In genomic region chr10:56880154-56880591, GRCm38 (mm10) we compare ENCODE assay signal across 12 mouse cellular contexts.
DNase-seq lines count a peak whose midpoint lies in the region; ATAC-seq and TF ChIP-seq lines count a peak whose summit lies in the region.
"Had no signal": no experiment of that assay in that cellular context is flagged by ENCODE, and none has a peak within 500 bp of the region (broad histone marks: within the 10 kb centered on the region; RNA-seq: fewer than 3 reads in every experiment).

No protein-coding gene starts in this region.

- H3K9me3 ChIP-seq in intestine, postnatal 0 days (ENCODE audit: control insufficient read depth), result no peaks in the 10 kb centered on the region
- no peaks in the 10 kb centered on the region for H3K9me3 ChIP-seq in hindbrain, embryonic 14.5 days (ENCODE audit: control insufficient read depth, low read length)
- no peaks in the 10 kb centered on the region for H3K9me3 ChIP-seq in hindbrain, embryonic 13.5 days
- H3K9me3 ChIP-seq: lung, embryonic 15.5 days; stomach, embryonic 15.5 days had no signal

- no peaks in the 10 kb centered on the region for H3K27me3 ChIP-seq in intestine, postnatal 0 days (replicated peaks; ENCODE audit: control insufficient read depth, insufficient read depth, low read length)
- no peaks in the 10 kb centered on the region for H3K27me3 ChIP-seq in hindbrain, embryonic 14.5 days (ENCODE audit: control insufficient read depth, insufficient read depth, low read length)
- no peaks in the 10 kb centered on the region for H3K27me3 ChIP-seq in hindbrain, embryonic 13.5 days
- H3K27me3 ChIP-seq: lung, embryonic 15.5 days; stomach, embryonic 15.5 days had no signal

- no peaks in the 10 kb centered on the region for H3K4me1 ChIP-seq in intestine, postnatal 0 days (replicated peaks; ENCODE audit: control insufficient read depth, insufficient read depth, low read length)
- H3K4me1 ChIP-seq in hindbrain, embryonic 14.5 days (replicated peaks; ENCODE audit: control insufficient read depth, insufficient read depth, low read length), result no peaks in the 10 kb centered on the region
- H3K4me1 ChIP-seq in hindbrain, embryonic 13.5 days (replicated peaks), result no peaks in the 10 kb centered on the region
- H3K4me1 ChIP-seq: lung, embryonic 15.5 days; stomach, embryonic 15.5 days had no signal

- DNase-seq in adrenal gland, postnatal 14 days, result peak; percentile 35
- DNase-seq in adrenal gland, adult 8-10 months, result no peak
- DNase-seq in right cerebral cortex, postnatal 10 days (ENCODE audit: low spot score in 2 of 2), result peak; percentile 31 to 42
- DNase-seq in right cerebral cortex, adult 2 months (ENCODE audit: low spot score in 2 of 2), result no peak
- peak; percentile 9 to 39 for DNase-seq in heart, postnatal 14 days
- no peak for DNase-seq in hindbrain, embryonic 14.5 days (ENCODE audit: low spot score)

- H3K4me3 ChIP-seq in intestine, postnatal 0 days (ENCODE audit: low read depth, low read length), result no peak overlapping the region
- H3K4me3 ChIP-seq in hindbrain, embryonic 14.5 days (replicated peaks; ENCODE audit: low read length), result no peak overlapping the region
- H3K4me3 ChIP-seq in hindbrain, embryonic 13.5 days, result no peak overlapping the region
- H3K4me3 ChIP-seq: erythroblast, embryonic 14.5 days; lung, embryonic 15.5 days; stomach, embryonic 15.5 days had no signal

- no peak overlapping the region for H3K27ac ChIP-seq in intestine, postnatal 0 days (ENCODE audit: low read depth, low read length)
- no peak overlapping the region for H3K27ac ChIP-seq in hindbrain, embryonic 14.5 days
- H3K27ac ChIP-seq in hindbrain, embryonic 13.5 days, result no peak overlapping the region
- H3K27ac ChIP-seq: lung, embryonic 15.5 days; stomach, embryonic 15.5 days had no signal

- no peak overlapping the region for H3K4me2 ChIP-seq in intestine, postnatal 0 days (replicated peaks; ENCODE audit: low read depth)
- H3K4me2 ChIP-seq in hindbrain, embryonic 14.5 days (replicated peaks), result no peak overlapping the region
- no peak overlapping the region for H3K4me2 ChIP-seq in hindbrain, embryonic 13.5 days
- H3K4me2 ChIP-seq: lung, embryonic 15.5 days; stomach, embryonic 15.5 days had no signal

- 90% methylated on average over 12 of the region's 12 CpGs for WGBS in intestine, postnatal 0 days
- WGBS in hindbrain, embryonic 14.5 days, result 76% methylated on average over 12 of the region's 12 CpGs
- 80% methylated on average over 12 of the region's 12 CpGs for WGBS in hindbrain, embryonic 13.5 days

- H3K36me3 ChIP-seq in intestine, postnatal 0 days (ENCODE audit: control insufficient read depth, insufficient read depth), result no peaks in the 10 kb centered on the region
- H3K36me3 ChIP-seq in hindbrain, embryonic 14.5 days (replicated peaks; ENCODE audit: control insufficient read depth, insufficient read depth), result no peaks in the 10 kb centered on the region
- no peaks in the 10 kb centered on the region for H3K36me3 ChIP-seq in hindbrain, embryonic 13.5 days
- H3K36me3 ChIP-seq: lung, embryonic 15.5 days; stomach, embryonic 15.5 days had no signal

- ATAC-seq in intestine, postnatal 0 days, result no peak
- no peak for ATAC-seq in hindbrain, embryonic 14.5 days (ENCODE audit: low FRiP score)
- no peak for ATAC-seq in hindbrain, embryonic 13.5 days (ENCODE audit: low FRiP score)
- ATAC-seq: hindbrain, embryonic 16.5 days had no signal

- no peak for TF ChIP-seq CTCF in intestine, postnatal 0 days (IDR thresholded peaks at IDR 0.05; ENCODE audit: low read depth)

- H3K9ac ChIP-seq in intestine, postnatal 0 days (ENCODE audit: low read depth, low read length), result no peak overlapping the region
- no peak overlapping the region for H3K9ac ChIP-seq in hindbrain, embryonic 14.5 days
- no peak overlapping the region for H3K9ac ChIP-seq in hindbrain, embryonic 13.5 days
- H3K9ac ChIP-seq: lung, embryonic 15.5 days; stomach, embryonic 15.5 days had no signal

- intact Hi-C loops in heart, postnatal 14 days (cut with DNase I), result no loop called here

Comparison
In these comparisons a context has a peak if more than half of its experiments do, and no peak if none do; other contexts are left out.
1. DNase-seq: peak in adrenal gland, postnatal 14 days (single experiment), right cerebral cortex, postnatal 10 days (2 of 2) and heart, postnatal 14 days (2 of 2); none in adrenal gland, adult 8-10 months (single experiment), right cerebral cortex, adult 2 months (0 of 2) and hindbrain, embryonic 14.5 days (single experiment).